Mouse (Mus musculus) ES-Bruce4 (cell line): ENCODE results near the gene Cntn2. TPM values are rescaled to one million over a fixed set of nuclear protein-coding genes. Genes with fewer than 3 reads are reported as not detected.

ENCODE experiments used
- H3K27ac ChIP-seq: 2 replicates; pipeline ENCODE4 v1.5.1; 2012; ENCODE audit warnings: low read length, inconsistent platforms; ENCODE audit not compliant: insufficient read depth
- H3K27me3 ChIP-seq: 2 replicates; pipeline ENCODE4 v1.6.1; 2012; ENCODE audit warnings: mild to moderate bottlenecking, low read length, inconsistent platforms; ENCODE audit not compliant: control insufficient read depth, poor library complexity, insufficient read depth, severe bottlenecking
- H3K36me3 ChIP-seq: 2 replicates; pipeline ENCODE4 v1.6.1; 2012; ENCODE audit warnings: inconsistent platforms, mild to moderate bottlenecking, low read length, moderate library complexity; ENCODE audit not compliant: control insufficient read depth, poor library complexity, insufficient read depth, severe bottlenecking
- H3K4me1 ChIP-seq: one replicate; pipeline ENCODE4 v1.8.1; 2011; ENCODE audit warnings: low read length; ENCODE audit not compliant: control insufficient read depth, insufficient read depth
- H3K4me3 ChIP-seq: 2 replicates; pipeline ENCODE4 v1.5.1; 2011; ENCODE audit warnings: low read depth, mild to moderate bottlenecking, low read length
- H3K9ac ChIP-seq: 2 replicates; pipeline ENCODE4 v1.6.1; 2012; ENCODE audit warnings: low read depth, mild to moderate bottlenecking, inconsistent platforms; ENCODE audit not compliant: poor library complexity, severe bottlenecking
- H3K9me3 ChIP-seq: replicated peaks from 2 replicates; pipeline ENCODE4 v1.6.1; 2012; ENCODE audit warnings: mild to moderate bottlenecking, low read length, inconsistent platforms; ENCODE audit not compliant: control insufficient read depth, poor library complexity, insufficient read depth, severe bottlenecking
- CTCF ChIP-seq: IDR thresholded peaks from one replicate; pipeline ENCODE4 v1.8.1; 2011; ENCODE audit warnings: low read depth, low read length
- EP300 ChIP-seq: IDR thresholded peaks from 2 replicates; pipeline ENCODE4 v1.6.1; 2011; ENCODE audit warnings: low read depth, low read length; ENCODE audit not compliant: insufficient read depth
- POLR2A ChIP-seq: IDR thresholded peaks from one replicate; pipeline ENCODE4 v1.8.1; 2011; ENCODE audit warnings: low read length; ENCODE audit not compliant: insufficient read depth
- polyA plus RNA-seq: library from polyadenylated mRNA; stranded (reverse); fragments of >200 nt; gene quantifications from 2 replicates; pipeline ENCODE4 v1.2.4, GENCODE M21; 2011; ENCODE audit warnings: low read depth; ENCODE audit not compliant: missing spikeins, insufficient read depth, insufficient read length

Gene Cntn2
- polyA plus RNA-seq, 1 experiment: 3.0 TPM

DNA sequence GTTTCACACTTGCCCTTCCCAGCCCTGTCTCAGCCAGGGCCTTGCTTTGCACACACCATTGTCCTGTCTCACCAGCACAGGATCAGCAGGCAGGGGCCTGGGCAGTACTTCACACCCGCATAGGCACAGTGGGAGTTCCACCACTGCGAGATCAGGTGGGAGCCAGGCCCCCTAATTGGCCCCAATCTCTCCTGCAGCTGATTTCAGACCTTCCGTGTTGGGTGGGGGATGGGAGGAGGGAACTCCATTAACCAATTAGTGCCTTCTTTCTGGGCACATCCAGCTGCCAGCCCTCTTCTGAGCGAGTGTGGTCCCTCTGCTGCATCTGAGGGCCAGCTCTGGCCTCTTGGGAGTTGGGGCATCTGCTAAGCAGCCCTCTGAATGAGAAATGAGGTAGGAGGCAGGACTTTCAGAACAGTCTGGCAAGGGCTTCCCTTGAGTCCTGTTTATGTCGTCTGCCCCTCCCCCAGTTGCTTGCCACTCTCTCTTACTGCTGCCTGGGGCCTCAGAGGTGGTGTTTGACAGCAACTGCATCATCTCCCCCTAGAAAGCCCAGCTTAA, 12.3 kb downstream of the Cntn2 start:
- Histone ChIP-seq H3K27me3 (no peaks in the 10 kb centered on the region), H3K27ac (no peak overlapping the region), H3K9ac (no peak overlapping the region), H3K36me3 (no peaks in the 10 kb centered on the region), H3K9me3 (no peaks in the 10 kb centered on the region), H3K4me1 (peaks cover 2% of the 10 kb centered on the region), H3K4me3 (no peak overlapping the region)
- TF ChIP-seq POLR2A (no peak), EP300 (no peak), CTCF (no peak)

DNA sequence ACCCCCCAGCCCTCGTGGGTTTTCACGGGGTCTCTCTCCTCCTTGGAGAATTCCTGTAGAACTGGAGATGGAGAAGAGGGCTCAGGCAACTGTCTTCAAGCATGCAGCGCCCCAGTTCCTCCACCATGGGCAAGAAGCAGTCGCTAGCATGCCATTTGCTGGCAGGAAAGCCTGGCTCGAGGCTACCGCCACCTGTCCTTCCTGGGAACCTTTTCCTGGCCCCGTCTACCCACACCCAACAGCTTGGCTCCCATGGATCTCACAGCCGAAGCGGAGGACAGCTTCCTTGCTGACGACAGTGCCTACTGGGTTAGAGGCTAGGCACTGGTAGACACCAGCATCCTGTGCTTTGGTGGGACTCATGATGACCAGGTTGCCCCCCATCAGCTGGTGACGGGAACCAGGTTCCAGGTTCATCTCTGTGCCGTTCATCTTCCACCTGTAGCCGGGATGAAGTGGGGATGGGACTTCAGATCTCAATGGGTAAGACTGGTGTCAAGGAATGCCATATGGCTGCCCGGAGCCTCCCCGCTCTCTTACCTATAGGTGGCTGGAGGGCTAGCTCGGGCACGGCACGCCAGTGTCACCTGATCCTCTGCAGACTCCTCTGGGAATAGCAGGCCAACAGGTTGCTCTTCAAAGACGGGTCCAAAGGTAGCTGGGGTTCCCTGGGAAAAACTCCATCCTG, 14.3 kb downstream of the Cntn2 start:
- no peak for TF ChIP-seq EP300
- no peak for TF ChIP-seq CTCF
- no peak for TF ChIP-seq POLR2A
- no peaks in the 10 kb centered on the region for H3K27me3 ChIP-seq
- no peak overlapping the region for H3K27ac ChIP-seq

DNA sequence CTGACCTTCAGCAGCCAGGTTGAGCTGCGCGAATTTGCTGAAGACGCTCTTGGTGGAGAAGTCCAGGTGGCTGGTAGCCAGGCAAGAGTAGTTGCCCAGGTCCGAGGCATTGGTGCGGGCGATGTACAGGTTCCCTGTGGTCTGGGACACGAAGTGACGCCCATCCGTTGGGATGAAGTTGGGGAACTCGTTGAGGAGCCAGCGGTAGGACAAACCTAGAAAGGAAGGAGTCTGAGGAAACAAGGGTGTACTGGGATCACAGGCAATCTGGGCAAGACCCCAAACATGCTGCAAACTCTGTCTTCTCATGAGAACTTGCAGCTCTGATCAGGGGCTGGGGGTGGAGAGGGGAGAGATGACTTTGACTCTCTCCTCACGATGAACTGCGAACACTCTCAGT, 15.0 kb downstream of the Cntn2 start:
- Histone ChIP-seq H3K4me3 (no peak overlapping the region), H3K9ac (no peak overlapping the region), H3K4me1 (peaks cover 2% of the 10 kb centered on the region), H3K27ac (no peak overlapping the region), H3K36me3 (no peaks in the 10 kb centered on the region), H3K9me3 (no peaks in the 10 kb centered on the region), H3K27me3 (no peaks in the 10 kb centered on the region)
- no peak for TF ChIP-seq CTCF
- TF ChIP-seq POLR2A: no peak
- TF ChIP-seq EP300: no peak

More for the DNA sequence above, 14.3 kb downstream of the Cntn2 start:
- no peak overlapping the region for H3K4me3 ChIP-seq
- no peaks in the 10 kb centered on the region for H3K9me3 ChIP-seq
- peaks cover 2% of the 10 kb centered on the region for H3K4me1 ChIP-seq
- no peaks in the 10 kb centered on the region for H3K36me3 ChIP-seq
- no peak overlapping the region for H3K9ac ChIP-seq

DNA sequence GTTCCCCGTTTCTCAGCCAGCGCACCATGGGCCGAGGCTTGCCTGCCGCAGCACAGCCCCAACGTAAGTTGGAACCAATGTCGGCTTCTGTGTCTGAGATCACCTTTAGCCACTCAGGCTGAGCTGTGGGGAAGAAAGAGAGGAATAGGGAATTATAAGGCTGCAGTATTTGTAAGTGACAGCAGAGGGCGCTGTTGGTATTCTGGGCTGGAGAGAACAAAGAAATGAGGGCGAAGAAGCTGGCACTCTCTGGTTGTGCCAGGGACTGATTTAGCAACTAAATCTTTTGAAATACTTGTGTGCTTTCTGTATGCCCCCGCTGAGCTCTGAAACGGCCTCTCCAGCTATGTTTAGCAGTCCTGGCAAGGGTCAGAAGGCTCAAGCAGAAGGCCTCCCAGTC, 17.2 kb downstream of the Cntn2 start:
- no peaks in the 10 kb centered on the region for H3K27me3 ChIP-seq
- H3K36me3 ChIP-seq: no peaks in the 10 kb centered on the region
- H3K4me1 ChIP-seq: peaks cover 5% of the 10 kb centered on the region
- TF ChIP-seq CTCF: peak; percentile 61
- no peak for TF ChIP-seq EP300
- H3K9ac ChIP-seq: no peak overlapping the region
- H3K4me3 ChIP-seq: no peak overlapping the region
- H3K9me3 ChIP-seq: no peaks in the 10 kb centered on the region
- no peak overlapping the region for H3K27ac ChIP-seq

DNA sequence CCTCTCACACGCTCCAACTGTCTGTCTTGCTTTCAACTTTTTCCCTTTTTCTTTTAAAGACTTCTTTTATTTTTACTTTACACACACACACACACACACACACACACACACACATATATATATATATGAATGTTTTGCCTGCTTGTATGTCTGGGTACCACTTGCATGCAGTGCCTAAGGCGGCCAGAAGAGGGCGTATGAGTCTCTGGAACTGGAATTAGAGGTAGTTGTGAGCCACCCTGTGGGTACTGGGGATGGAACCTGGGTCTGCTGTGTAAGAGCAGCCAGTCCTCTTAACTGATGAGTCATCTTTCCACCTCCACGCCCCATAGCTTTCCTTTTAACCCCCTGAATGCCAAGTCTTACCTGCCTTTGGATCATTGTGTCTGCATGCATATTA, 19.1 kb downstream of the Cntn2 start:
- Histone ChIP-seq H3K9ac (no peak overlapping the region), H3K9me3 (no peaks in the 10 kb centered on the region), H3K4me3 (no peak overlapping the region), H3K27me3 (no peaks in the 10 kb centered on the region), H3K36me3 (no peaks in the 10 kb centered on the region), H3K27ac (no peak overlapping the region), H3K4me1 (peaks cover 3% of the 10 kb centered on the region)
- peak; percentile 86 for TF ChIP-seq CTCF
- no peak for TF ChIP-seq EP300
- no peak for TF ChIP-seq POLR2A

DNA sequence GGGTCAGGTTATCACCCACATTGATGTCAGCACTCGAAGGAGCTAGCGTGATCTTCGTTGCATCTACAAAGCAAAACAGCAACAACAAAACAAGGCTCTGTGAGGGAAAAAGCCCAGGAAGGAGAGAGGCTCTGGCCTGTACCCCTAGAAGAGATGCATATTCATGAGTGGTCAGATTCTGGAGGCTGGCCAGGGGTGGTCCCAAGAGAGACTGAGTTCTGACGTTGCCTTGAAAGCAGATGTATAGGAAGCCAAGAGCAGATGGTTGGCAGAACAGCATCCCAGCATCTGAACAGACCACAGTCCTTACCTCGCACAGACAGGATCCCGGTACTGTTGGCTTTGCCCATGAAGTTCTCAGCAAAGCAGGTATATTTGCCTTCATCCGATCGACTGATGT, 20.0 kb downstream of the Cntn2 start:
- no peak overlapping the region for H3K27ac ChIP-seq
- H3K9me3 ChIP-seq: no peaks in the 10 kb centered on the region
- H3K27me3 ChIP-seq: no peaks in the 10 kb centered on the region
- no peak for TF ChIP-seq EP300
- no peak for TF ChIP-seq CTCF
- TF ChIP-seq POLR2A: no peak
- no peak overlapping the region for H3K4me3 ChIP-seq
- no peaks in the 10 kb centered on the region for H3K36me3 ChIP-seq
- peaks cover 3% of the 10 kb centered on the region for H3K4me1 ChIP-seq
- no peak overlapping the region for H3K9ac ChIP-seq
